Mouse (Mus musculus): ENCODE measurements around the gene Gm10295. TPM values are rescaled to one million over a fixed set of nuclear protein-coding genes. Genes with fewer than 3 reads are reported as not detected.

The Gm10295 gene
- polyA plus RNA-seq, 3 experiments from 2014 or later: 0.27 TPM; not detected in 2

GRCm38 (mm10) chr7:71348922-71349321 lies 2.4 kb downstream of the Gm10295 start:
- ATAC-seq: no peak

GRCm38 (mm10) chr7:71324919-71325583 lies 26.2 kb downstream of the Gm10295 start:
- no peak for ATAC-seq

- no peak for ATAC-seq
Measured at GRCm38 (mm10) chr7:71313148-71313765, 38.0 kb downstream of the Gm10295 start.

GRCm38 (mm10) chr7:71312375-71312774 lies 38.9 kb downstream of the Gm10295 start:
- ATAC-seq: no peak

GRCm38 (mm10) chr7:71311411-71311810 lies 39.9 kb downstream of the Gm10295 start:
- no peak for ATAC-seq

- no peak for ATAC-seq
Measured at GRCm38 (mm10) chr7:71308051-71308450, 43.2 kb downstream of the Gm10295 start.

GRCm38 (mm10) chr7:71302714-71303113 lies 48.6 kb downstream of the Gm10295 start:
- no peak for ATAC-seq

All from inflammation-experienced regulatory T-cells, adult 6 months (primary cell).